Comparison of ENCODE assay signal across 9 mouse cellular contexts in the genomic region with DNA sequence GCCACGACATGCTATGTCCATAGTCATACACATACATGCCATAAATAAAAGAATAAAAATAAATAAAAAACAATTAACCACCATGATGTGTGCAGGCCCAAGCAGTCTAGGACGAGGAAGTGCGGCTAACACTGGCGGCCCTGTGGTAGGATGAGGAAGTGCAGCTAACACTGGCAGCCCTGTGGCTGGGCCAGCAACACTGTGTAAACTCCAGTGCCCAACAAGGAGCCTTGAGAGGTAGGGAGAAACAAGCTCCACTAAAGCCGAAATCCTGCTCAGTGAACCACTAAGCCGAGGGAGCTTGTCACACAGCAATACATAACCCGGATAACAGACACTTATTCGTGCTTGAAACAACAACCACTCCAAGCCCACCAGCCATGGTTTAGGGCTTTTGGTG. TPM values are rescaled to one million over a fixed set of nuclear protein-coding genes. Genes with fewer than 3 reads are reported as not detected.
DNase-seq lines count a peak whose midpoint lies in the region; ATAC-seq and TF ChIP-seq lines count a peak whose summit lies in the region.
"Had no signal": no experiment of that assay in that cellular context is flagged by ENCODE, and none has a peak within 500 bp of the region (broad histone marks: within the 10 kb centered on the region; RNA-seq: fewer than 3 reads in every experiment).

No protein-coding gene starts in this region.

- no peak overlapping the region for H3K4me3 ChIP-seq in heart, postnatal 0 days (ENCODE audit: low read depth, low read length)
- H3K4me3 ChIP-seq in E14TG2a.4 (replicated peaks; ENCODE audit: low read length) = no peak overlapping the region
- no peak overlapping the region for H3K4me3 ChIP-seq in liver, postnatal 0 days (ENCODE audit: low read depth, low read length)
- H3K4me3 ChIP-seq: embryonic facial prominence, embryonic 12.5 days had no signal

- H3K27me3 ChIP-seq in heart, postnatal 0 days (ENCODE audit: control insufficient read depth, insufficient read depth, low read length) = no peaks in the 10 kb centered on the region
- H3K27me3 ChIP-seq in E14TG2a.4 (ENCODE audit: insufficient read depth, low read length) = no peaks in the 10 kb centered on the region
- H3K27me3 ChIP-seq in liver, postnatal 0 days (ENCODE audit: insufficient read depth, low read length) = no peaks in the 10 kb centered on the region
- H3K27me3 ChIP-seq: embryonic facial prominence, embryonic 12.5 days had no signal

- no peak overlapping the region for H3K4me2 ChIP-seq in heart, postnatal 0 days (ENCODE audit: low read depth, low read length)
- H3K4me2 ChIP-seq in liver, postnatal 0 days (ENCODE audit: low read depth, low read length) = no peak overlapping the region
- H3K4me2 ChIP-seq: embryonic facial prominence, embryonic 12.5 days had no signal

- intact Hi-C loops in heart, postnatal 10 days (cut with DNase I) = no loop called here

- H3K36me3 ChIP-seq in heart, postnatal 0 days (replicated peaks; ENCODE audit: control insufficient read depth, insufficient read depth, low read length) = peaks cover 60% of the 10 kb centered on the region
- H3K36me3 ChIP-seq in E14TG2a.4 (ENCODE audit: insufficient read depth, low read length) = peaks cover 100% of the 10 kb centered on the region
- peaks cover 56% of the 10 kb centered on the region for H3K36me3 ChIP-seq in liver, postnatal 0 days (replicated peaks; ENCODE audit: insufficient read depth, low read length)

- peak; percentile 34 for DNase-seq in heart, postnatal 0 days (ENCODE audit: low spot score)
- no peak for DNase-seq in heart, postnatal 10 days
- DNase-seq in liver, postnatal 0 days = no peak
- no peak for DNase-seq in cerebellum, adult 18-20 months
- no peak for DNase-seq in layer of hippocampus, adult 18-20 months (ENCODE audit: low spot score in 2 of 2)
- no peak for DNase-seq in right cerebral cortex, adult 2 months (ENCODE audit: low spot score in 2 of 2)

- TF ChIP-seq CTCF in heart, postnatal 0 days (IDR thresholded peaks at IDR 0.05; ENCODE audit: low read depth) = peak; percentile 18; the same call in 1 of the 2 replicates
- peak; percentile 28 for TF ChIP-seq CTCF in E14TG2a.4 (conservative IDR thresholded peaks at IDR 0.05; ENCODE audit: low read length)
- TF ChIP-seq CTCF in liver, postnatal 0 days (IDR thresholded peaks at IDR 0.05; ENCODE audit: low read depth) = peak; percentile 25; the same call in 1 of the 2 replicates

- no peak overlapping the region for H3K9ac ChIP-seq in heart, postnatal 0 days (replicated peaks; ENCODE audit: low read depth, low read length)
- H3K9ac ChIP-seq in liver, postnatal 0 days (replicated peaks) = no peak overlapping the region
- H3K9ac ChIP-seq: embryonic facial prominence, embryonic 12.5 days had no signal

- no peaks in the 10 kb centered on the region for H3K4me1 ChIP-seq in heart, postnatal 0 days (ENCODE audit: control insufficient read depth, insufficient read depth)
- peaks cover 5% of the 10 kb centered on the region; the same call in 1 of the 2 replicates for H3K4me1 ChIP-seq in E14TG2a.4 (replicated peaks; ENCODE audit: low read depth, low read length)
- H3K4me1 ChIP-seq in liver, postnatal 0 days (ENCODE audit: insufficient read depth) = peaks cover 11% of the 10 kb centered on the region
- H3K4me1 ChIP-seq: embryonic facial prominence, embryonic 12.5 days had no signal

- peak; percentile 73 for ATAC-seq in heart, postnatal 0 days (ENCODE audit: insufficient read depth, low read depth)
- peak; percentile 65 for ATAC-seq in granulocyte monocyte progenitor cell, adult 5-6 weeks (replicated peaks; ENCODE audit: poor library complexity, severe bottlenecking)
- ATAC-seq in liver, postnatal 0 days = peak; percentile 68

- H3K9me3 ChIP-seq in heart, postnatal 0 days (replicated peaks; ENCODE audit: control insufficient read depth, low read length) = no peaks in the 10 kb centered on the region
- no peaks in the 10 kb centered on the region for H3K9me3 ChIP-seq in E14TG2a.4 (ENCODE audit: low read length)
- no peaks in the 10 kb centered on the region for H3K9me3 ChIP-seq in liver, postnatal 0 days (ENCODE audit: low read length)
- H3K9me3 ChIP-seq: embryonic facial prominence, embryonic 12.5 days had no signal

- no peak for TF ChIP-seq EP300 in heart, postnatal 0 days (IDR thresholded peaks at IDR 0.05; ENCODE audit: low read depth)
- TF ChIP-seq EP300 in liver, postnatal 0 days (IDR thresholded peaks at IDR 0.05; ENCODE audit: low read depth) = no peak

- H3K27ac ChIP-seq in heart, postnatal 0 days (ENCODE audit: low read depth) = no peak overlapping the region
- peak overlapping the region; percentile 24; the same call in 1 of the 2 replicates for H3K27ac ChIP-seq in liver, postnatal 0 days (ENCODE audit: low read depth)
- H3K27ac ChIP-seq: embryonic facial prominence, embryonic 12.5 days had no signal

- WGBS in heart, postnatal 0 days = 85% methylated on average over 8 of the region's 8 CpGs
- WGBS in liver, postnatal 0 days (ENCODE audit: insufficient replicate concordance) = 78% methylated on average over 8 of the region's 8 CpGs

RNA-seq across cellular contexts. Expression of gene Pum3, which starts 34.1 kb away (rescaled TPM):
- 4.5 and 5.0 TPM in 2 replicates for total RNA-seq in heart, postnatal 0 days (2014; rRNA removed; ENCODE audit: low replicate concordance)
- 34.9 and 53.3 TPM in 2 replicates for polyA plus RNA-seq in heart, postnatal 0 days (2015; fragmentation: Nextera tagmentation; extraction: Ambion mirVana)
- 10 to 100 TPM; 30.1 to 38.1 TPM for total RNA-seq in heart, postnatal 10 days (2021)
- 109 and 140 TPM in 2 replicates for total RNA-seq in granulocyte monocyte progenitor cell, adult 5-6 weeks (2014; fragmentation: Nextera tagmentation)
- total RNA-seq in granulocyte monocyte progenitor cell, adult 5-6 weeks (2017) = 139 and 146 TPM in 2 replicates
- 32.7 and 37.8 TPM in 2 replicates for polyA plus RNA-seq in liver, postnatal 0 days (2015; fragmentation: Nextera tagmentation; extraction: Ambion mirVana)
- total RNA-seq in layer of hippocampus, adult 18-20 months (2021) = 10 to 100 TPM; 48.7 to 54.5 TPM
